Comparison of ENCODE assay signal across 21 mouse cellular contexts in the genomic region with DNA sequence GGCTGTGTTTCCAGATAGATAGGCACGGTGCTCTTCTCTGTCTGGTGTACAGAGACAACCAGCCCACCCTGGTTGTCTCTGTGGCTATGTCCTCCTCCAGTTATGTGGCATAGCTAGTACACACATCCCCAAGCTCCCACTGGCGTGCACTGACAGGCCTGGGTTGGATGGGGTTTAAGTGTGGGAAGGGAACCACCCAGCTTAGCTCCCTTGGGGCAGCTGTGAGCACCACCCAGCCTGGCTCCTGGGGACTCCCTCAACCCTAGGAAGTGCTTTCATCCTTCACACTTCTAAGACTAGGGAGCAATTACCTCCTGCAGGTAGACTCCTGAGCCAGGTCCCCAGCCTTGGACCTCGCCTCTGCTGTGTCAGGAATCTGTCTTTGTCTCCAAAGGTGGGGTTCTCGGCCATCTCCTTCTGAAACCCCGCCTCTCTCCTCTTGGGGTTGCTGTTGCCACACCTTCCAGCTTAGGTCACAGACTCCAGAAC. TPM values are rescaled to one million over a fixed set of nuclear protein-coding genes. Genes with fewer than 3 reads are reported as not detected.
DNase-seq lines count a peak whose midpoint lies in the region; ATAC-seq and TF ChIP-seq lines count a peak whose summit lies in the region.
"Had no signal": no experiment of that assay in that cellular context is flagged by ENCODE, and none has a peak within 500 bp of the region (broad histone marks: within the 10 kb centered on the region; RNA-seq: fewer than 3 reads in every experiment).

TSS of gene A630095N17Rik (minus strand) at position 439 of the 489 bp plus-strand sequence.

- no peak within 1 kb of the TSS for H3K9ac ChIP-seq in embryonic facial prominence, embryonic 15.5 days
- H3K9ac ChIP-seq in liver, embryonic 14.5 days (replicated peaks), result no peak within 1 kb of the TSS
- H3K9ac ChIP-seq: forebrain, embryonic 15.5 days; heart, embryonic 15.5 days; hindbrain, embryonic 13.5 days had no signal

- DNase-seq in embryonic facial prominence, embryonic 10.5 days (ENCODE audit: low spot score), result no peak
- no peak for DNase-seq in liver, embryonic 14.5 days (ENCODE audit: low read depth in 3 of 3, low spot score in 3 of 3)
- no peak for DNase-seq in liver
- DNase-seq in 3134 (ENCODE audit: extremely low read depth, insufficient read length, low spot score), result peak; percentile 53
- DNase-seq in Muller cell, postnatal 12 days (ENCODE audit: inconsistent ontology term), result no peak
- DNase-seq in urinary bladder, postnatal 4 days (ENCODE audit: low spot score in 2 of 2), result no peak
- DNase-seq: adrenal gland, postnatal 10 days; cerebellum, postnatal 36 days; gastrocnemius, postnatal 36 days; heart, adult 18-20 months; heart, postnatal 14 days had no signal

- H3K27me3 ChIP-seq in embryonic facial prominence, embryonic 15.5 days, result no peaks in the 10 kb centered on the region
- peaks cover 12% of the 10 kb centered on the region for H3K27me3 ChIP-seq in embryonic facial prominence, embryonic 10.5 days (replicated peaks; ENCODE audit: low read depth, poor library complexity, severe bottlenecking)
- H3K27me3 ChIP-seq in liver, embryonic 14.5 days (ENCODE audit: control insufficient read depth, insufficient read depth, low read length), result no peaks in the 10 kb centered on the region
- H3K27me3 ChIP-seq in myocyte (ENCODE audit: control insufficient read depth, insufficient read depth, insufficient read length), result no peaks in the 10 kb centered on the region
- H3K27me3 ChIP-seq: heart, embryonic 15.5 days had no signal

- no peaks in the 10 kb centered on the region for H3K79me2 ChIP-seq in myocyte (ENCODE audit: control insufficient read depth, insufficient read depth)

- H3K4me1 ChIP-seq in embryonic facial prominence, embryonic 15.5 days, result peaks cover 13% of the 10 kb centered on the region
- peaks cover 11% of the 10 kb centered on the region for H3K4me1 ChIP-seq in embryonic facial prominence, embryonic 10.5 days
- peaks cover 38 to 59% of the 10 kb centered on the region in 2 experiments for H3K4me1 ChIP-seq in liver, embryonic 14.5 days (replicated peaks; ENCODE audit: control insufficient read depth in 2 of 2, insufficient read depth in 2 of 2, low read length in 1 of 2)

- no peak within 1 kb of the TSS for H3K4me2 ChIP-seq in embryonic facial prominence, embryonic 15.5 days (replicated peaks)
- H3K4me2 ChIP-seq in liver, embryonic 14.5 days (ENCODE audit: low read depth), result no peak within 1 kb of the TSS
- H3K4me2 ChIP-seq in myocyte (ENCODE audit: low read depth), result peak within 1 kb of the TSS; percentile 82
- H3K4me2 ChIP-seq: forebrain, embryonic 15.5 days; heart, embryonic 15.5 days; hindbrain, embryonic 13.5 days had no signal

- no peaks in the 10 kb centered on the region for H3K36me3 ChIP-seq in embryonic facial prominence, embryonic 15.5 days
- H3K36me3 ChIP-seq in embryonic facial prominence, embryonic 10.5 days (replicated peaks), result no peaks in the 10 kb centered on the region
- H3K36me3 ChIP-seq in liver, embryonic 14.5 days (replicated peaks; ENCODE audit: control insufficient read depth, insufficient read depth, low read depth), result no peaks in the 10 kb centered on the region
- H3K36me3 ChIP-seq in myocyte (ENCODE audit: control insufficient read depth, insufficient read depth), result no peaks in the 10 kb centered on the region
- H3K36me3 ChIP-seq: forebrain, embryonic 15.5 days; heart, embryonic 10.5 days; heart, embryonic 15.5 days; hindbrain, embryonic 13.5 days had no signal

- peak within 1 kb of the TSS; percentile 60 for H3K27ac ChIP-seq in embryonic facial prominence, embryonic 15.5 days (replicated peaks)
- H3K27ac ChIP-seq in embryonic facial prominence, embryonic 10.5 days (replicated peaks), result no peak within 1 kb of the TSS
- H3K27ac ChIP-seq in liver, embryonic 14.5 days, result peak within 1 kb of the TSS; percentile 10
- H3K27ac ChIP-seq: forebrain, embryonic 15.5 days; heart, embryonic 10.5 days; heart, embryonic 15.5 days; hindbrain, embryonic 13.5 days; hindbrain, postnatal 0 days had no signal

- H3K4me3 ChIP-seq in embryonic facial prominence, embryonic 15.5 days (replicated peaks), result no peak within 1 kb of the TSS
- no peak within 1 kb of the TSS for H3K4me3 ChIP-seq in embryonic facial prominence, embryonic 10.5 days
- H3K4me3 ChIP-seq in liver, embryonic 14.5 days (ENCODE audit: insufficient read depth in 1 of 2, low read depth in 2 of 2, low read length in 2 of 2), result no peak within 1 kb of the TSS
- no peak within 1 kb of the TSS for H3K4me3 ChIP-seq in myocyte
- H3K4me3 ChIP-seq: forebrain, embryonic 15.5 days; heart, embryonic 10.5 days; heart, embryonic 15.5 days; hindbrain, embryonic 13.5 days had no signal

- H3ac ChIP-seq in myocyte (ENCODE audit: control insufficient read depth, insufficient read length), result no peak within 1 kb of the TSS

- no peak for TF ChIP-seq POLR2A in myocyte (IDR thresholded peaks at IDR 0.05; ENCODE audit: insufficient read length, low read depth)

- 53% methylated on average over 5 of the region's 5 CpGs for WGBS in embryonic facial prominence, embryonic 15.5 days
- WGBS in embryonic facial prominence, embryonic 10.5 days, result 69% methylated on average over 5 of the region's 5 CpGs
- 54% methylated on average over 5 of the region's 5 CpGs for WGBS in liver, embryonic 14.5 days (ENCODE audit: insufficient replicate concordance)

- TF ChIP-seq CTCF in liver, embryonic 14.5 days (IDR thresholded peaks at IDR 0.05; ENCODE audit: low read depth), result no peak

- H3K9me3 ChIP-seq in embryonic facial prominence, embryonic 15.5 days (replicated peaks), result no peaks in the 10 kb centered on the region
- no peaks in the 10 kb centered on the region for H3K9me3 ChIP-seq in embryonic facial prominence, embryonic 10.5 days
- no peaks in the 10 kb centered on the region for H3K9me3 ChIP-seq in liver, embryonic 14.5 days (ENCODE audit: control insufficient read depth, low read length)
- H3K9me3 ChIP-seq: forebrain, embryonic 15.5 days; heart, embryonic 10.5 days; heart, embryonic 15.5 days; hindbrain, embryonic 13.5 days had no signal

- ATAC-seq in embryonic facial prominence, embryonic 15.5 days (ENCODE audit: insufficient number of reproducible peaks, low FRiP score, low TSS enrichment, low read depth), result no peak
- ATAC-seq in liver, embryonic 14.5 days (ENCODE audit: insufficient read depth), result no peak
- ATAC-seq: forebrain, embryonic 15.5 days; hindbrain, postnatal 0 days had no signal

- TF ChIP-seq EP300 in liver, embryonic 14.5 days (IDR thresholded peaks at IDR 0.05; ENCODE audit: low read depth), result no peak

TF ChIP-seq in myocyte, 11 proteins besides CTCF, POLR2A, EP300 and RAD21:
- no peak for TF ChIP-seq POLR2AphosphoS2 (IDR thresholded peaks at IDR 0.05; ENCODE audit: insufficient read length, low read depth)
- TF ChIP-seq MAX (IDR thresholded peaks at IDR 0.05; ENCODE audit: low read depth), result no peak
- no peak for TF ChIP-seq TCF3 (IDR thresholded peaks at IDR 0.05; ENCODE audit: insufficient read length, low read depth)
- TF ChIP-seq USF1 (IDR thresholded peaks at IDR 0.05; ENCODE audit: low read depth), result no peak
- no peak for TF ChIP-seq SRF (IDR thresholded peaks at IDR 0.05; ENCODE audit: control insufficient read depth, insufficient read length, low read depth)
- TF ChIP-seq MYOG (IDR thresholded peaks at IDR 0.05; ENCODE audit: control insufficient read depth in 1 of 3, insufficient read depth in 1 of 3, insufficient read length in 2 of 3, low read depth in 2 of 3), result no peak
- no peak for TF ChIP-seq TCF12 (IDR thresholded peaks at IDR 0.05; ENCODE audit: insufficient read depth, poor library complexity, severe bottlenecking)
- TF ChIP-seq CEBPB (IDR thresholded peaks at IDR 0.05; ENCODE audit: insufficient read depth, poor library complexity, severe bottlenecking), result no peak
- TF ChIP-seq MYOD1 (IDR thresholded peaks at IDR 0.05; ENCODE audit: control insufficient read depth in 1 of 3, insufficient read length in 2 of 3, low read depth in 2 of 3), result no peak
- no peak for TF ChIP-seq E2F4 (IDR thresholded peaks at IDR 0.05; ENCODE audit: insufficient read depth)
- TF ChIP-seq REST (IDR thresholded peaks at IDR 0.05; ENCODE audit: insufficient read depth, insufficient read length), result no peak

RNA-seq across cellular contexts. Expression of gene A630095N17Rik, which starts in this region (rescaled TPM):
- polyA plus RNA-seq in embryonic facial prominence, embryonic 15.5 days (2015; fragmentation: Nextera tagmentation; extraction: Ambion mirVana), result not detected in 2 replicates
- polyA plus RNA-seq in embryonic facial prominence, embryonic 10.5 days (2016; fragmentation: Nextera tagmentation; extraction: Ambion mirVana), result not detected in 2 replicates
- polyA plus RNA-seq in liver, embryonic 14.5 days (2012; rRNA removed), result not detected in 2 replicates
- 0.22 TPM in 1 of 2 replicates, not detected in the other for polyA plus RNA-seq in liver, embryonic 14.5 days (2014; fragmentation: Nextera tagmentation; extraction: Ambion mirVana)
- polyA plus RNA-seq in myocyte (2012; fragmentation: generic; extraction: Trizol), result 0.11 TPM
- polyA plus RNA-seq: embryonic facial prominence, embryonic 14.5 days; erythroblast, embryonic 14.5 days; forebrain, embryonic 11.5 days; forebrain, embryonic 15.5 days; heart, embryonic 10.5 days; heart, embryonic 15.5 days; hindbrain, embryonic 13.5 days had no signal
